Mouse (Mus musculus): Measurements from ENCODE around the gene R3hdm4. TPM values are rescaled to one million over a fixed set of nuclear protein-coding genes. Genes with fewer than 3 reads are reported as not detected.

The R3hdm4 gene
- polyA plus RNA-seq, 2 experiments from 2014 or later: 92.3 to 122 TPM

DNA sequence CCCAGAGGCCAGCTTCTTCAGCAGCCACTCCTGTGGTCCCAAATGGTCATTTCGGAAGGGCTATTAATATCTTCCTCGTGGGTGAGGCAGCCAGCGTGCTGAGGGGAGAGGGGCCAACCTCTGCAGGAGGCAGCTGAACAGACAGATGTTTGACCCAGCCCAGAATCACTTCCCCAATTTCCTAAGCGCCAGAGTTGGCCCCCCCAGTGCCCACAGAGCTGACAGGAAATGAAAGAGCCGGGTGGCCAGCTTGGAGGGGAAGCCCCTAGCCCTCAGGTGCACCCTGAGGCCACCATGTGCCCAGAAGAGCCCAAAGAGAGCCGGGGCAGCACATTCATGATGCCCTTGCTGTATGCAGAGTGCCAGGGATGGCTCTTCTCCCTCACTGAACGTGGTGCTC lies 19.7 kb upstream of the R3hdm4 start:
- ATAC-seq: no peak

DNA sequence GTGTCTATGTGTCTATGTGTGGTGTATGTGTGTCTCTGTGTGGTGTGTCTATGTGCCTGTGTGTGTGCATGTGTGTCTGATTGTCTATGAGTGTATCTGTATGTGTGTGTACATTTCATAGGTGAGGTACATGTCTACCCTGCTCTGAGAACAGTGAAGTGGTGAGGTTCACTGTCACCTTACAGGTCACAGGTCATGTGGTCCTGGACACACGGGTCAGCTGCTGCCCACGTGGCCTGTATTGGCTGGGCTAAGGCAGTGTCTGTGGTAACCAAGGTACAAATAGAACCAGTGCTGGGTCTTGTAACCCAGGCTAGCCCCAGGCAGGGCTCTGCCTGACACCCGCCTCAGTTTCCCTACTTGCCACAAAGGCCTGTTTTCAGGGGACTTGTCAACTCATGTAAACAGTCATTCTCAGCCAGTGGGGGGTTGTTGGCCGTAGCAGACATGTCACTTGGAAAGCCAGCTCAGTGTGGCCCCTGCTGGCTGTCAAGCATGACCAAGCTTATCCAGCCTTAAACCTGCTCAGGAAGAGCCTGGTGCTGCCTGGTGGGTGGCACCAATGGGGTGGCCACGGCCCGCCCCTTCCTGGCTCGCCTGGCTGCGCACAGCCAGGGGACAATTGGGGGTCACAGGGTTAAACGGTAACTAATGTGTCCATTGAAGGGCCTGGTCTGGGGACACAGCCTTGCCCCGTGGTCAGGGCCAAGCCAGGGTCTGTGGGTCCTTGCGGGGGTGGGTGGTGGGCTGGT lies 16.9 kb upstream of the R3hdm4 start:
- ATAC-seq: no peak

DNA sequence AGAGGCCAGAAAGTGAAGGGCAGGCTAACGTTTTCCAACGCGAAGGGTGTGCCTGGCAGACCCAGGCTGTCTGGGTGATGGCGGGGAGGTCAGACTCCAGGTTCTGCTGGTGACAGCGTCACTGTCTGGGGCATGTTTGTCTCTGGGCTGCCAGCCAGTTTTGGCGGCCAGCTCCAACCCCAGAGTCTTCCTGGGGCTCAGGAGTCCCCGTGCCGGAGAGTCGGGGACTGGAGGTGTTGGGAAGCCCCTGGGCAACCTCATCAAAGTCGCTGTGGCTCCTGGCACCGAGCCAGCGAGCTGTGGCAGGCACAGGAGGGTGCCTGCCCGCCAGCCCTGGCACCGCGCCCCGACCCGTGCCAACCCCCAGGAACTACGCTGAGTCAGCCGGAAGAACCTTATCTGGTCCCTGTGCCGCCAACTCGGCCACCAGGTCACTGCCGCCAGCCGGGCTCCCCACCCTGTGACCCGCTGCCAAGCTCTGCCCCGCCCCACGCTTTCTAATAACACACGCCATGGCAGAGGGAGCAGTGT lies 16.0 kb upstream of the R3hdm4 start:
- ATAC-seq: peak; percentile 88

DNA sequence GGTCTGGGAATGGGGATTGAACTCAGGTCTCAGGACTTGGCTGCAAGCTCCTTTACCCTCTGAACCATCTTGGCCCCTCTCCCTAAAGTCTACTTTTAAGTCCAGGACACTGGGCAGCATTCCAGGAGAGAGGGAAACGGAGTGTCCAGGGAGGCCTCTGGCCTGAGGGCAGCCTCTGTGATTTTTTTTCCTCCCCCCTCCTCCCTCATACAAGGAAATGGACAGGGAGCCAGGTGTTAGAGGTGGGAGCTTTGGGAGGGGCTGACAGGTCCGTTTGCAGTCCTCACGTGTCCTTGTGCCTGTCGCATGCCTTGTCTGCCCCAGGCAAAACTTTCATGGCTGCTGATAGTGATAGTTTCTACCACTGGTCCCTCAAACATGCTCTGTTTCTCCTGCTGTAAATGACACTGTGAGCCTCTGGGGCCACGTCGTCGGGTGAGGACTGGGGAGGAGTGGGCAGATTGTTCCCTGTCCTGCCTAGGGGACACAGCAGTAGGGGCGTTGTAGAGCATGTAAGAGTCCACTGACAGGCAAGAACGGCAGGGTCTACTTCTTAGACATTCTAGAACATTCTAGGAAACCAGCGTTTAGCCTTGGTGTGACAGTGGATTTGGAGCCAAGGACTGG lies 15.4 kb upstream of the R3hdm4 start:
- no peak for ATAC-seq

DNA sequence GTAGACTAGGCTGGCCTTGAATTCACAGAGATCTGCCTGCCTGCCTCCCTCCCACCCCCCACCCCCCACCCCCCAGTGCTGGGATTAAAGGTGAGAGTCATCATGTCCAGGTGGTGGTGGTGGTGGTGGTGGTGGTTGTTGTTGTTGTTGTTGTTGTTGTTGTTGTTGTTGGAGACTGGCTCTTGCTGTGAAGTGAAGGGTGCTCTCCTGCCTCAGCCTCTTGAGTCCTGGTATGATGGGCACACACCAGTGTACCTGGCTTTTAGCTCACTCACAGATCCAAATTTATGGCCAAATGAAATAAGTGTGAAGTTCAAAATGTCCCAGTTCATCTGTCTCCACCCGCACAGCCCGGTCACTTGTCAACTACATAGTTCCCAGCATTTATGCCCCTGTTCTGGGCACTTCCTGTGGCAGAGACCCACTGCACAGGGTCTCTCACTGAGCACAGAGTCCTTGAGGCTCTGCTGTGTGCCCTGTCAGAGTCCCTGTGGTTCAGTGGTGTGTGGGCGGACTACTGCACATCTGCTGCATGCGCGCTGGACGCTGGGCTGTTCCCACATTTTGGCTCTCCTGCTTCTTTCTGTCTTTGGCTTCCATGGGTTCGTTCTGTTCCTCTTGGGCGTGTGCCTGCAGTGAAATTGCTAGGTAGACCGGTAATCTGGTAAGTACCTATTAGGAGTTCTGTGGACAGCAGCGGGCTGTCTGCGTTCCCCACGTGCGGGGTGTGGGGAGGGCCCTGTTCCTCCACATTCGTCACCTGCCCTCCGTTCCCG lies 14.0 kb upstream of the R3hdm4 start:
- no peak for ATAC-seq

DNA sequence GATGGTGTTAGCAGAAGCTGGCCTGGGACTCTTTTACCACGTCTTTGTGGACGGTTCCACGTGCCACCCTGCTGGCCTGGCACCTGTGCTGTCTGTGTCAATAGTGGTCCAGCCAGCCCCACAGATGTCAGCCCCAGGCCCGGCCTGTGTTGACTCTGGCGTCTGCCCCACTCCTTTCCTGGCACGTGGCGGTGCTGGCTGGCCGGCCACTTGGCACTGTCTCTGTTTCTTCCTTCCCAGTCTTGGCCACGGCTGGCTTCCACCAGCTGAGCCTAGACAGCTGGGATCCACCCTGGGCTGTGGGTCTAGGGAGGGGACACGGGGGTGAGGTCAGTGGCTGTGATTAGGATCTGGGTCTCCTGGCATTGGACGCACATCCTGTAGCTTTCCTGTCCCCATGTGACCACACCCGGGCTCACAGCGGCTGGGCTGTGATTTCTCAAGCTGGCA lies 13.3 kb upstream of the R3hdm4 start:
- no peak for ATAC-seq

DNA sequence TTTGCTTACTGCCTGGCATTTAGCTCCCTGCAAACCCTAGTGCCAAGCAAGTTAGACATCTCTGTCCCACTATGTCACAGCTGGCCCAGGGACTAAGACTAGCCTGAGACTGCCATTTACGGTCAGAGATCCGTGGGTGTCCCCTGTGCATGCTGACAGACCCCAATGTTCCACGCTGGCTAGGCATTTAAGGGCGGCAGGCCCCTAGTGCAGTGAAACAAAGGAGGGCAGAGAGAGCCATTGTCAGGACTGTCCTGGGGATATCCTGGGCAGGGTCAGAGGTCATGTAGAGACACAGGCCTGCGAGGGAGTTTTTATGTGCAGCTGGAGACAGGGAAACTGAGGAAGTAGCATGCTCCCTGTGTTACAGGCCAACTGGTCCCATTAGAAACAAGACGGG lies 12.9 kb upstream of the R3hdm4 start:
- no peak for ATAC-seq

DNA sequence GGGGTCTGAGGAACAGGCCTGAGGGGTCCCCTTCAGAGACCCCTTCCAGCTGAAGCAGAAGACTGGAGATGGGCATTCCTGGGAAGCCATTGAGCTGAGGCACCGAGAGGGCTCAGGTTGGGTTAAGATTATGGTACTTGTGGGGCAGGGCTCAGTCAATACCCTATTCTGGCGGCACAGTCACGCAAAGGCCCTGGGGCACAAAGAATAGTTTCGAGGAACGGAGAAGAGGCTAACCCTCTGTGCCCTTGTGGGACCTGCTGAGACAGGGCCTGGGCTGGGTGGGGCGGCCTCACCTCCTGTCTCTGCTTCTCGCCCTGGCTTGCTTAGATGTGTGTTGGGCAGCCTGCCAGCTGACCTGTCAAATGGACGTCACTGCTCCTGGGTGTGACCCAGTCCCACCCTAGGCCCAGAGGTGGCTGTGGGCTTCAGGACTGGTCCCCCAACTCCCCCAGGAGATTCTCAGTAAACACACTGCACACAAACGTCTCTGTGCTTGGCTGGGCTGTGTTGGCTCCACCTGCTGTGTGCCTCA lies 12.2 kb upstream of the R3hdm4 start:
- ATAC-seq: no peak

DNA sequence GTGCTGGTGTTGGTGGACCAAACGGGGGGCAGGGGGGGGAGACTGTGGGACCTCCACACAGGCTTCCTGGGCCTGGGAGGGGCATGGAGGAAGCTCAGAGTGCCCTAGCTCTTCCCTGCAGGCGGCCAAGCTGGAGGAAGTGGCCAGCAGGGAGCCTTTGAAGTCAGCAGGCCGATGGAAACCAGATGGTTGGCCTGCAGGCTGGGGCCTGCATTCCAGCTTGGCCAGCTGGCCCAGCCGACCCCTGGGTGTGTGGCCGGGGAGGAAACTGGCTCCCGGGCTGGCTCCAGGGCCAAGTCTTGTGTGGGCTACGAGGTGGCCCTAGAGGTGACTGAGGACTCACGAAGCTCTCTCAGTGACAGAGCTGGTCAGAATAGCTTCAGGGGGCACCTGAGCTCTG lies 11.7 kb upstream of the R3hdm4 start:
- no peak for ATAC-seq

DNA sequence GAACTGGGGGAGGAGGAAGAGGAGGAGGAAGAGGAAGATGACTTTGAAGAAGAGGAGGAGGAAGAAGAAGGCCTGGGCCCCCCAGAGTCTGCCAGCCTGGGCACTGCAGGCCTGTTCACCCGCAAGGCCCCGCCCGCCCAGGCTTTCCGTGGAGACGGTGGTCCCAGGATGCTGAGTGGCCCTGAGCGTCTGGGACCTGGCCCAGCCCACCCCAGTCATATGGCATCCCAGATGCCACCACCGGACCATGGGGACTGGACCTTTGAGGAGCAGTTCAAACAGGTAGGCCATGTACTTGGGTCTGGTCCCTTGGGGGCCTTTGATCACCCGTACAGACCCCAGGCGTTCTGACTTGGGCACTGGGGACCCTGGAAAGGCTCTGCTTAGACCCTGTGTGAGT lies 10.8 kb upstream of the R3hdm4 start:
- ATAC-seq: no peak

DNA sequence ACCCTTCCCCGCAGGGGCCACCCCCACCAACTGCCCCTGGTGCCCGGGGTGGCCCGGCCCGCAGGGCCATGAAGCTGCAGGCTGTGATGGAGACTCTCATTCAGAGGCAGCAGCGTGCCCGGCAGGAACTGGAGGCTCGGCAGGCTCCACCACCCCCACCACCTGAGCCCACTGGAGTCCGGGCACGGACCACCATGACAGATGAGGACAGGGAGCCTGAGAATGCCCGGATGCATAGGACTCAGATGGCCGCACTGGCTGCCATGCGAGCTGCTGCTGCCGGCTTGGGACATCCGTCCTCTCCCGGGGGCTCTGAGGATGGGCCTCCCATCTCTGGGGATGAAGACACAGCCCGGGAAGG lies 9.8 kb upstream of the R3hdm4 start:
- no peak for ATAC-seq

DNA sequence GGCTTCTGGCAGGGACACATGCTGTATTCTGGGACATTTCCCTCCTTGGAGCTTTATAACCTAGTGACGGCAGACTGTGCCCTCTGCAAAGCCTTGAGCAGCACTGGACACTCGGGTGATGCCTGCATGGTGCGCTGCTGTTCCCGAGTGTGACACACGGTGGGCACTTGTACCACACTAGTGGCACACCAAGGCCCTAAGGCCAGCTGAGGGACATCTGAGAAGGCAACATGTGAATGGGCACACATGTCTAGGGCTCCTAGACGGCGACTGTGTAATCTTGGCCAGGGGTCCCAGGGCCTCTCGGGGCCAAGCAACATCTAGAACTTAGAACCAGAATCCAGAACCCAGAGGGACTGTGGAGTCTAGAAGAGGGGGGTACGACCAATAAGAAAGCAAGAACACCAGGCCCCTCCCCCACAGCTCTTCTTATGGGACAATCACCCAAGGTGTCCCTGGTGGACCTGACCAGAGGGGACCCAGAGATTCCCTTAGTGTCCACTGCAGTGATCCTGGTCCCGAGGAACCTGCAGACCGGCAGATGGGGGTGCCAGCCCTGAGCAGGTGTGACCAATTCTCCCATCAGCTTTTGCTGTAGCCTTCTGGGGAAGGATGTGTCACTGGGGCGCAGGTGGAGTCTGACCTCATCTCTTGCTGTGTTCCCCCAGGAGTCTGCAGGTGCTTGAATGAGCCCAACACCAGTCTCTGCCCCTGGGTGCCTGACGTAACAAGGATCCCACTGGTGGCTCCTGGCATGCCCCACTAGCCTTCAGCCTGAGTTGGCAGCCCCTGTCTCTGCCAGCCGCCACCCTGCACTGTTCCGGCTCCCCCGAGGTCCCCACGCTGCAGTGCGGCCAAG lies 9.2 kb upstream of the R3hdm4 start:
- no peak for ATAC-seq

DNA sequence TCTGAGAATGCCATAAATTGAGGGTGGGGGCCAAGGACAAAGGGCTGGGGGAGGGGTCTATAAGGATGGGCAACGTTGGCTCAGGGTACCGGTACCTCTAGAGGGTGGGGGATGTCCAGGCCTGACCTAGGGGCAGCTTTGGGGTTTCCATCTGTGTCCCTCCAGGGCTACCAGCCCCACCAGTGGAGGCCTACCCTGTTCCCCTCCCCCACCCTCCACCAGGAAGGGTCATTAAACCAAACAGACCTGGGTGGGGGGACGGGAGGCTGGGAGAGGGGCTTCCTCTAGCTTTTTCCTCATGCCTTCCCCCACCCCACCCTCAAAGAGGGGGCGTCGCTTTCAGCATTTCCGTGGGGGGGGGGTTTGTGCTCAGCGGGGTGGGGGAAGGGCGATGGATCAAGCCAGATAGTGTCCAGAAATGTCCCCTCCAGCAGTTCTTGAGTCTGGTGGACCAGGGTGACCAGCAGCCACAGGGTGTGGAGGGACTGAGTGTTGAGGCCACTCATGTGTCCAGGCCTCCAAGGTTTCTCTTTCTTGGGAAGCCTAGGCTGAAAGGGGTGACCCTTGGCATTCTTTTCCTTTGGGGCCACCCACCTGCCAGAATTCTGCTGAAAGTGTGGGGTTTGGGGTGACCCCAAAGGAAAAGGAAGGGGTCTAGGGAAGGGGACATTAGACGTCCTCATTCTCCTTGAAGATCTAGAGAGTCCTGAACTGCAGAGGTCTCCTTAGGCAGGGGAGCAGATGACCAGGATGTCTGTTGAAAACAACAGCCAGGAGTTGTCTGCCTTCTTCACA lies 8.1 kb upstream of the R3hdm4 start:
- no peak for ATAC-seq

DNA sequence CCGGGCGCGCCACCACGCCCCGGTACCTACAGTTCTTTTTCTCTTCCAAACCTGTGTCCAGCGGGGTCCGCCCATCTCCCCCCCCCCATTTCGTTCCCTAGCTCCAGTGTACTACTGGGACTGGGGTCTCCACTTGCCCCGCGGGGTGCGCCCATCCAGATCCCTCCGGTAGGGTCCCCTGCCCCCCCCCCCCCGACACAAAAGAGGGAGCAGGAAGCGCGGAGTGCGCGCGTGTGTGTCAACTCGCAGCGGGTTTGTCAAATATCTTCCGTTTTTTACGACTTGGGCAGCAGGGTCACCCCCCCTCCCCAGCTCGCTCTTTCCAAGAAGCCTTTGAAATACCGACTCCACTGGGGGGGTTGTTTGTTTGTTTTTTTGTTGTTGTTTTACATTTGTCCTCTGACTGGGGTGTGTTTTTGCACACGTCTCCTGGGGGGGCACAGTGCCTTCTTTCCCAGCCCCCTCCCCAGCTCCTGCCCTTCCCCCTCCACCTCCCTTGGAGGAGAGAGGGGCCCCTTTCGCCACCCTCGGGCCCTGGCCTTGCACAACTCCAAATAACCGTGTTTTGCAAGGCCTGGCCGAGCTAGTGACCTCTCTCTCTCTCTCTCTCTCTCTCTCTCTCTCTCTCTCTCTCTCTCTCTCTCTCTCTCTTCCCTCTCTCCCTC lies 7.2 kb upstream of the R3hdm4 start:
- ATAC-seq: no peak

DNA sequence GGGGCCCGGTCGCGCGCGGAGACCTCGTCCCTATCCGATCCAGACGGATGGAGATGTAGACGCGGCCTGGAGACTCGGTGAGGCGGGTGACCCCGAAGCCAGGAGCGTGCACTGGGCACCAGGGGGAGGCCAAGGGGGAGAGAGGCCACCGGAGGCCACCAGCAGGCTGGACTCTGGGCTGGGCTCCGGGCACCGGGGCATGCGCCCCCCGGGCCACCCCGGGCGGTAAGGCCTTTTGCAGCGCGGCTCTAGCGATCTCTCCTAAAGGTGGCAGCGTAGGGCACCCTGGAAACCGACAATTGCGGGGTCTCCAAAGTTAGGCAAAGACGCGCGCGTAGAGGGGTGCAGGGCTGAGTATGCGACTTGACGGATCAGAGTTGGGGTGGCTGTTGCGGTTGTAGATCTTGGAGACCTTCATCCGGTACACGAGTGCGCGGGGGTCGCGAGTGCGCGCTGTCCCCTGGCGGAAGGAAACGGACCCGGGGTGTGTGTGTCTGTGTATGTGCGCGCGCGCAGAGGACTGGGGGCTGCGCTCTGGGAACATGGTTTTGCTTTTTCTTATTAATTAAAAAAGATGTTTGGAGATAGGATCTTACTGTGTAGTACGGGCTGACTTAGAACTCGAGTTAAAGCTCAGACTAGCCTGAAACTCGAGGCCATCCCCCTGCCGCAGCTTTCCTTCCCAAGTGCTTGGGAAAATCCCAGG lies 6.5 kb upstream of the R3hdm4 start:
- peak; percentile 12 for ATAC-seq

DNA sequence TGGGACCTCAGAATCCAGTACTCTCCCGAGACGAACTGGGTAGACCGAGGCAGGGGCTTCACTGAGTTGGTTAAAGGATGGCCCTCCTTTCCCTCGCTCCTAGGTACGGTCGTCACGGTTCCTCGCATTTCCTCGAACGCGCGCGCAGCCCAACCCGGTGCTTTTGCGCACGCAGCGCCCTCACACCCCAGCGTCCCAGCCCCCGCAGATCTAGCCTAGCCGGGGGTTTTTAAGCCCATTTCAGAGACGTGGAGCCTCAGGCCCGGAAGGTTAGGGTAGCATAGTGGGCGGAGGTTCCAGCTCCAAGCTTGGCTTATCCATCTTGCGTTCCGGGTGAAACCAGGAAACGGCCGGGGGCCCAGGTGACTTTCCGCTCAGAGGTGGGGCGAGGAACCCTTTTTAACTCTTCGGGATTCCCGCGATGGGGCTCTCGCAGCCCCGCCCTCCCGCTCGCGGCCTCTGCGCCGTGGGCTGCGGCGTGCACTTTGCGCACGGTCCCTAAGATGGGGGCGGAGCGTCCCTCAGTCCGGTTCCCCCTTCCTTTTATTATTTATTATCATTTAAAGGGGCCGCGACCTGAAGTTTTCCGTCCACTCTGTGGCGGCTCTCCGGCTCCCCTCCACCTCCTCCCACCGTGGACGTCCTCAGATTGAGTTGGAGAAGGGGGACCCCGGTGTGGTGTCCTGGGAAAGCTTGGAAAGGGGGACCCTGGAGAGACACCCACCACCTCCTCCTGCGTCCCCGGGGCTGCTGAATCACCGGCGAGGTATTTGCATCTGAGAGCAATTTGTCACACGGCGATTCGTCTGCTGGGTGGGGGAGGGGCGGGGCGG lies 5.7 kb upstream of the R3hdm4 start, which contains the start of gene Arid3a:
TSS of gene Arid3a (plus strand) at position 553 of the 833 bp plus-strand sequence.
- peak; percentile 74 for ATAC-seq

DNA sequence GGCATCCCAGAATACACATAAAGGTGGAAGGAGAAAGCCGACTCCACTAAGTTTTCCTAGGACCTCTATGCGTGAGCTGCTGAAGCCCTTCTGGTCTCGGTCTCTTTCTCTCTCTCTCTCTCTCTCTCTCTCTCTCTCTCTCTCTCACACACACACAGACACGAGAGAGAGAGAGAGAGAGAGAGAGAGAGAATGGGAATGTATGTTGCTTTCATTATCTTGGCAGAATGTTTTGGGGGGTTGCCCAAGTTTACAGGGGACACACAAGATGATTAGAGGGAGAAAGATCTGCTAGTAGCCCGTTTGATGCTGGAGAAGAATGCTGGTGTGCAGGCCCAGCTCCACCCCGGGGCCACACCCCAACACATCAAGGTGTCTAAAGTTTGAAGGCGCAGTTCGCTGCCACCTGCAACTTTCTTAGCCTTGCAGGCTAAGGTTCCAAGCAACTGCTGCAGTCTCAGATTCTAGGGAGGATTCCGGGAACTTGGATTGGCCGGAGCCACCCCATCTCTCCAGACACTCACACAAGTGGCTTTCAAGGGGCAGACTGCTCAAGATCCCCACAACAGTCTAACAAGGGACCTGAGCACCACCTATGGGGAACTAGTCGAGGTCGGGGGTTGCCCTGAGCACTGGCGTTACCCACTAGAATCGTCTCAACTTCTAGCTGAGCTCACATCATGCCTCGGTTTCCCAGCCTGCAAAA lies 4.9 kb upstream of the R3hdm4 start:
- peak; percentile 4 for ATAC-seq

All from activated CD4-positive, CD25-positive, alpha-beta regulatory T cell, adult 4 months (primary cell).